ENCODE assay signal across 23 mouse cellular contexts in the genomic region with DNA sequence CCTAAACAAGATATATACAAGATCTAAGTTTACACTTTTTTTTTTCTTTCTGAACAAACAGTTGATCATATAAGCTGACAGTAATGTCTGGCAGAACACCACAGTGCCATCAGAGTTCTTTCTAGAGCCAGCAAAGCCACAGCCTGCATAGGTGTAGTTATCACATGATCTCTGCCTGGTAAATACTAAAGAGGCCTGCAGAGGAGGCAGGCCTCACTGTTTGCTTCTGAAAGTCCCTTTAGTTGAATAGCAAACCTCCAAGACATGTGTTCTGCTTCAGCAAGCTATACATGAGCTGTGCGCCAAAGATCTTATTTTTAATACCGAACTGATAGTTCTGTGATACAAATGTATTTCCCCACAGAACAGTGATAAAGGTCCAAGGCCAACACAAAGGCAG. TPM values are rescaled to one million over a fixed set of nuclear protein-coding genes. Genes with fewer than 3 reads are reported as not detected.
DNase-seq lines count a peak whose midpoint lies in the region; ATAC-seq and TF ChIP-seq lines count a peak whose summit lies in the region.
"Had no signal": no experiment of that assay in that cellular context is flagged by ENCODE, and none has a peak within 500 bp of the region (broad histone marks: within the 10 kb centered on the region; RNA-seq: fewer than 3 reads in every experiment).

No protein-coding gene starts in this region.

- no peaks in the 10 kb centered on the region for H3K36me3 ChIP-seq in intestine, embryonic 16.5 days (ENCODE audit: control insufficient read depth, insufficient read depth, low read length)
- no peaks in the 10 kb centered on the region for H3K36me3 ChIP-seq in intestine, embryonic 15.5 days
- H3K36me3 ChIP-seq in CH12.LX (replicated peaks in 1 of 2; ENCODE audit: control insufficient read depth in 1 of 2, insufficient read depth in 1 of 2, low read length in 1 of 2) = no peaks in the 10 kb centered on the region
- no peaks in the 10 kb centered on the region for H3K36me3 ChIP-seq in splenic B cell, adult 2 months (ENCODE audit: control insufficient read depth, insufficient read depth, low read length, poor library complexity, severe bottlenecking)
- H3K36me3 ChIP-seq in lung, postnatal 0 days (ENCODE audit: insufficient read depth, low read length) = no peaks in the 10 kb centered on the region
- H3K36me3 ChIP-seq in midbrain, embryonic 11.5 days (ENCODE audit: control insufficient read depth, insufficient read depth, low read length) = no peaks in the 10 kb centered on the region
- H3K36me3 ChIP-seq: embryonic facial prominence, embryonic 15.5 days; forebrain, embryonic 10.5 days; hindbrain, embryonic 15.5 days; limb, embryonic 12.5 days; neural tube, embryonic 12.5 days had no signal

- no peak for TF ChIP-seq CTCF in CH12.LX (conservative IDR thresholded peaks at IDR 0.05 in 1 of 2, IDR thresholded peaks at IDR 0.05 in 1 of 2; ENCODE audit: low read depth in 2 of 2, low read length in 2 of 2)
- no peak for TF ChIP-seq CTCF in lung, postnatal 0 days (IDR thresholded peaks at IDR 0.05)

- TF ChIP-seq RAD21 in CH12.LX (IDR thresholded peaks at IDR 0.05; ENCODE audit: low read depth, low read length) = no peak

- 88% methylated on average over 2 of the region's 2 CpGs for WGBS in intestine, embryonic 16.5 days
- WGBS in intestine, embryonic 15.5 days = 91% methylated on average over 2 of the region's 2 CpGs
- WGBS in lung, postnatal 0 days = 88% methylated on average over 2 of the region's 2 CpGs
- WGBS in midbrain, embryonic 11.5 days = 95% methylated on average over 2 of the region's 2 CpGs

- H3K9me3 ChIP-seq in intestine, embryonic 16.5 days (ENCODE audit: control insufficient read depth, low read length) = no peaks in the 10 kb centered on the region
- no peaks in the 10 kb centered on the region for H3K9me3 ChIP-seq in intestine, embryonic 15.5 days
- no peaks in the 10 kb centered on the region for H3K9me3 ChIP-seq in CH12.LX (replicated peaks; ENCODE audit: low read length)
- no peaks in the 10 kb centered on the region for H3K9me3 ChIP-seq in lung, postnatal 0 days (ENCODE audit: low read length)
- no peaks in the 10 kb centered on the region for H3K9me3 ChIP-seq in midbrain, embryonic 11.5 days (ENCODE audit: control insufficient read depth, low read length)
- H3K9me3 ChIP-seq: embryonic facial prominence, embryonic 15.5 days; forebrain, embryonic 10.5 days; hindbrain, embryonic 15.5 days; limb, embryonic 12.5 days; neural tube, embryonic 12.5 days had no signal

- no peak for ATAC-seq in intestine, embryonic 16.5 days
- ATAC-seq in intestine, embryonic 15.5 days = no peak
- no peak for ATAC-seq in lung, postnatal 0 days
- ATAC-seq in midbrain, embryonic 11.5 days (ENCODE audit: low FRiP score) = no peak

- peaks cover 37% of the 10 kb centered on the region for H3K79me2 ChIP-seq in CH12.LX (replicated peaks; ENCODE audit: control insufficient read depth, extremely low read depth, insufficient read depth, poor library complexity, severe bottlenecking)

- DNase-seq in B cell, adult 2 months = peak; percentile 48 to 54
- DNase-seq in CH12.LX (ENCODE audit: extremely low read depth) = peak; percentile 31
- DNase-seq in splenic B cell, adult 2 months (ENCODE audit: low read depth, low spot score) = peak; percentile 64
- DNase-seq in lung, postnatal 0 days (ENCODE audit: low spot score) = no peak
- DNase-seq in midbrain, embryonic 11.5 days (ENCODE audit: low spot score, missing footprints) = no peak
- DNase-seq: adrenal gland, postnatal 25 days; cerebellum, adult 8-10 months; gastrocnemius, postnatal 10 days; heart, adult 2 months; heart, postnatal 14 days; kidney, adult 2 months; kidney, postnatal 25 days; lung, postnatal 14 days; right cerebral cortex, postnatal 14 days had no signal

- no peak for TF ChIP-seq POLR2A in CH12.LX (IDR thresholded peaks at IDR 0.05; ENCODE audit: low read depth, low read length)

- no peak overlapping the region for H3K4me2 ChIP-seq in intestine, embryonic 16.5 days (ENCODE audit: low read depth, low read length)
- H3K4me2 ChIP-seq in intestine, embryonic 15.5 days (replicated peaks) = no peak overlapping the region
- peak overlapping the region; percentile 90 for H3K4me2 ChIP-seq in CH12.LX (ENCODE audit: insufficient read depth, low read depth, poor library complexity, severe bottlenecking)
- H3K4me2 ChIP-seq in lung, postnatal 0 days (replicated peaks; ENCODE audit: low read depth, low read length) = no peak overlapping the region
- H3K4me2 ChIP-seq in midbrain, embryonic 11.5 days = no peak overlapping the region
- H3K4me2 ChIP-seq: embryonic facial prominence, embryonic 15.5 days; hindbrain, embryonic 15.5 days; limb, embryonic 12.5 days; neural tube, embryonic 12.5 days had no signal

- in situ Hi-C loops in CH12.LX (cut with MboI; ENCODE audit: low pct_ligation_motif_present, low pct_unique_long_range_greater_than_20kb, low sequenced_read_pairs) = no loop called here

- no peak overlapping the region for H3K4me3 ChIP-seq in intestine, embryonic 16.5 days (ENCODE audit: low read length)
- H3K4me3 ChIP-seq in intestine, embryonic 15.5 days (replicated peaks) = no peak overlapping the region
- no peak overlapping the region for H3K4me3 ChIP-seq in CH12.LX (replicated peaks in 1 of 3; ENCODE audit: low read depth in 2 of 3, low read length in 2 of 3, poor library complexity in 1 of 3)
- H3K4me3 ChIP-seq in lung, postnatal 0 days (ENCODE audit: low read depth, low read length) = no peak overlapping the region
- H3K4me3 ChIP-seq in midbrain, embryonic 11.5 days (ENCODE audit: low read depth, low read length) = no peak overlapping the region
- H3K4me3 ChIP-seq: embryonic facial prominence, embryonic 15.5 days; forebrain, embryonic 10.5 days; heart, adult 2 months; hindbrain, embryonic 15.5 days; left cerebral cortex, adult 2 months; limb, embryonic 12.5 days; neural tube, embryonic 12.5 days had no signal

- dilution Hi-C loops in CH12.LX (cut with MboI; ENCODE audit: extremely low pct_ligation_motif_present, extremely low pct_unique_long_range_greater_than_20kb, low sequenced_read_pairs) = no loop called here

- H3K9ac ChIP-seq in intestine, embryonic 16.5 days (ENCODE audit: low read depth, low read length) = 0 out of 2 replicates have a peak overlapping the region, but pooled peaks have one; percentile 26
- H3K9ac ChIP-seq in intestine, embryonic 15.5 days = no peak overlapping the region
- H3K9ac ChIP-seq in CH12.LX (ENCODE audit: insufficient read depth, low read depth) = peak overlapping the region; percentile 54; the same call in 1 of the 2 replicates
- no peak overlapping the region for H3K9ac ChIP-seq in lung, postnatal 0 days (replicated peaks; ENCODE audit: low read depth)
- no peak overlapping the region for H3K9ac ChIP-seq in midbrain, embryonic 11.5 days (ENCODE audit: low read length)
- H3K9ac ChIP-seq: embryonic facial prominence, embryonic 15.5 days; hindbrain, embryonic 15.5 days; limb, embryonic 12.5 days; liver, embryonic 14.5 days; neural tube, embryonic 12.5 days had no signal

- peak; percentile 54 for TF ChIP-seq EP300 in CH12.LX (IDR thresholded peaks at IDR 0.05; ENCODE audit: low read length)
- TF ChIP-seq EP300 in lung, postnatal 0 days (IDR thresholded peaks at IDR 0.05) = no peak

- peaks cover 43% of the 10 kb centered on the region for H3K4me1 ChIP-seq in intestine, embryonic 16.5 days (ENCODE audit: control insufficient read depth, insufficient read depth, low read length)
- H3K4me1 ChIP-seq in intestine, embryonic 15.5 days (replicated peaks) = peaks cover 30% of the 10 kb centered on the region
- H3K4me1 ChIP-seq in CH12.LX (ENCODE audit: control insufficient read depth in 1 of 2, insufficient read depth in 2 of 2) = peaks cover 29 to 75% of the 10 kb centered on the region in 2 experiments
- H3K4me1 ChIP-seq in lung, postnatal 0 days (ENCODE audit: insufficient read depth, low read depth, low read length) = peaks cover 19% of the 10 kb centered on the region
- peaks cover 15% of the 10 kb centered on the region for H3K4me1 ChIP-seq in midbrain, embryonic 11.5 days (ENCODE audit: control insufficient read depth, insufficient read depth, low read length)

- no peaks in the 10 kb centered on the region for H3K27me3 ChIP-seq in intestine, embryonic 16.5 days (replicated peaks; ENCODE audit: control insufficient read depth, insufficient read depth, low read length)
- no peaks in the 10 kb centered on the region for H3K27me3 ChIP-seq in intestine, embryonic 15.5 days (replicated peaks)
- H3K27me3 ChIP-seq in CH12.LX (replicated peaks) = no peaks in the 10 kb centered on the region
- H3K27me3 ChIP-seq in splenic B cell, adult 2 months (ENCODE audit: control insufficient read depth, insufficient read depth, low read length, poor library complexity, severe bottlenecking) = no peaks in the 10 kb centered on the region
- H3K27me3 ChIP-seq in lung, postnatal 0 days (replicated peaks; ENCODE audit: insufficient read depth, low read length) = no peaks in the 10 kb centered on the region
- H3K27me3 ChIP-seq in midbrain, embryonic 11.5 days (ENCODE audit: control insufficient read depth, insufficient read depth, low read length) = no peaks in the 10 kb centered on the region
- H3K27me3 ChIP-seq: embryonic facial prominence, embryonic 15.5 days; hindbrain, embryonic 15.5 days; limb, embryonic 12.5 days; neural tube, embryonic 12.5 days had no signal

- H3K27ac ChIP-seq in intestine, embryonic 16.5 days (ENCODE audit: low read length) = no peak overlapping the region
- no peak overlapping the region for H3K27ac ChIP-seq in intestine, embryonic 15.5 days
- H3K27ac ChIP-seq in CH12.LX (ENCODE audit: insufficient read depth, low read depth) = no peak overlapping the region
- H3K27ac ChIP-seq in lung, postnatal 0 days (ENCODE audit: low read length) = no peak overlapping the region
- H3K27ac ChIP-seq in midbrain, embryonic 11.5 days (ENCODE audit: low read depth, low read length) = no peak overlapping the region
- H3K27ac ChIP-seq: embryonic facial prominence, embryonic 15.5 days; forebrain, embryonic 10.5 days; heart, adult 2 months; hindbrain, embryonic 15.5 days; left cerebral cortex, adult 2 months; limb, embryonic 12.5 days; liver, embryonic 14.5 days; neural tube, embryonic 12.5 days had no signal

RNA-seq across cellular contexts. Expression of a gene that starts 3.3 kb away (rescaled TPM):
- polyA plus RNA-seq in intestine, embryonic 16.5 days (2015; fragmentation: Nextera tagmentation; extraction: Ambion mirVana) = 9.6 and 9.8 TPM in 2 replicates
- 11.6 and 12.1 TPM in 2 replicates for polyA plus RNA-seq in intestine, embryonic 15.5 days (2015; fragmentation: Nextera tagmentation; extraction: Ambion mirVana)
- total RNA-seq in CH12.LX (2012; rRNA removed) = 47.8 and 49.7 TPM in 2 replicates
- total RNA-seq in CH12.LX (2014; rRNA removed) = 108 and 122 TPM in 2 replicates
- 79.7 and 127 TPM in 2 replicates for polyA plus RNA-seq in CH12.LX (2012; ENCODE audit: insufficient read length, low read depth)
- 19.4 and 19.5 TPM in 2 replicates for polyA plus RNA-seq in lung, postnatal 0 days (2015; fragmentation: Nextera tagmentation; extraction: Ambion mirVana)
- 12.3 and 12.8 TPM in 2 replicates for polyA plus RNA-seq in midbrain, embryonic 11.5 days (2014; fragmentation: Nextera tagmentation; extraction: Ambion mirVana)

RNA-seq across cellular contexts. Expression of a gene that starts 44.9 kb away (rescaled TPM):
- polyA plus RNA-seq in intestine, embryonic 16.5 days (2015; fragmentation: Nextera tagmentation; extraction: Ambion mirVana) = 15.9 TPM in 2 replicates
- polyA plus RNA-seq in intestine, embryonic 15.5 days (2015; fragmentation: Nextera tagmentation; extraction: Ambion mirVana) = 16.8 and 19.7 TPM in 2 replicates
- 19.5 and 25.5 TPM in 2 replicates for total RNA-seq in CH12.LX (2012; rRNA removed)
- total RNA-seq in CH12.LX (2014; rRNA removed) = 9.8 and 10.7 TPM in 2 replicates
- 38.7 and 42.6 TPM in 2 replicates for polyA plus RNA-seq in CH12.LX (2012; ENCODE audit: insufficient read length, low read depth)
- polyA plus RNA-seq in lung, postnatal 0 days (2015; fragmentation: Nextera tagmentation; extraction: Ambion mirVana) = 10.5 and 11.8 TPM in 2 replicates
- 8.7 and 9.0 TPM in 2 replicates for polyA plus RNA-seq in midbrain, embryonic 11.5 days (2014; fragmentation: Nextera tagmentation; extraction: Ambion mirVana)

Comparison
In these comparisons a context has a peak if more than half of its experiments do, and no peak if none do; other contexts are left out.
1. H3K9ac ChIP-seq: peak in intestine, embryonic 16.5 days (single experiment) and CH12.LX (single experiment); none in intestine, embryonic 15.5 days (single experiment), lung, postnatal 0 days (single experiment) and midbrain, embryonic 11.5 days (single experiment).
2. DNase-seq: peak in B cell, adult 2 months (2 of 2), CH12.LX (single experiment) and splenic B cell, adult 2 months (single experiment); none in lung, postnatal 0 days (single experiment) and midbrain, embryonic 11.5 days (single experiment).